Mouse (Mus musculus): ENCODE measurements at regions not wholly inside any gene's neighbourhood (a gene's known extent, or its start where the extent isn't known, plus 50 kb on each side); places are given as distances from the start of the nearest gene placed in this dataset.
"Not testable (repeated sequence)": the region's sequence is repeated elsewhere in the genome, so short reads cannot be mapped to it uniquely, and the experiment has no call there.

GRCm38 (mm10) chr7:129689464-129689863, 97.8 kb downstream of the Wdr11 start:
- no peak for DNase-seq

DNA sequence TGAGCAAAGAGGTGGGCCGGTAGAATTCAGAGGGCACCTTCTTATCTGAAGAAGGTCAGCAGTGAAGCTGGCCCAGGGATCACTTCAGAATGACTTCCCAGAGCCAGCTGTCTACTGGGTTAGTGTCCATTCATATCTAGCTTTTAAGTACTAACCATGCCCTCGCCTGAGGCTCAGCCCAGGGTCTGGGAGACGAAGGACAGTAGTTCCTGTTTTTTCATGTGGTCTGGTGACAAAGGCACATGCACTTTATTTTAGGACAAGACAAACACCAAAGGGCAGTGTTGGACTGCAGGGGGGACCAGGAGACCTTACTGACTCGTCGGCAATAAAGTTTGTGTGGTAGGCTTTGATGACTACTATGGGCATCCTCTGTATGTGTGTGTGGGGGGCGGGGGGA, 99.2 kb downstream of the Wdr11 start:
- no peak for DNase-seq

DNA sequence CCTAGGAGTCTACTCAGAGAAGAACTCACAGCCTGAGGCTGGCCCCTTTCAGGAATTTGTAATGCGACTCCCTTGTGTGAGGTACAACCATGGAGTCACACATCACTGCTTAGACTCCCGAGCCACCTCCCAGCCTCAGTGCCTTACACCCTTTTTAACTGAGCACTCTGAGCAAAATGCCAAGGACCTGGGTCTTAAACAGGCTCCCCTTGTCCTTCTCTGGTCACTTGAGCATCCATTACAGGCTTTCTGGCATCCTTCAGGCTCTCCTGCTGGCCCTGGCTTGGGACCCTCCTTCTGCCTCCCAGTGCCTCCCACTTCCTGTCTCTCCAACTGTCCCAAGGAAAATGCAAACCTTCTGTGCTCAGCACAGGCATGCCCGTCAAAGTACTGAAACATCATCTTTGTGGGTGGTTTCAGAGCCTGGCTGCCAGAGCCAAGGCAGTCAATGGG, 100.0 kb downstream of the Wdr11 start:
- peak; percentile 38 to 51 for DNase-seq

- no peak for DNase-seq
These were observed 102.0 kb downstream of the Wdr11 start for GRCm38 (mm10) chr7:129693635-129694034.

DNA sequence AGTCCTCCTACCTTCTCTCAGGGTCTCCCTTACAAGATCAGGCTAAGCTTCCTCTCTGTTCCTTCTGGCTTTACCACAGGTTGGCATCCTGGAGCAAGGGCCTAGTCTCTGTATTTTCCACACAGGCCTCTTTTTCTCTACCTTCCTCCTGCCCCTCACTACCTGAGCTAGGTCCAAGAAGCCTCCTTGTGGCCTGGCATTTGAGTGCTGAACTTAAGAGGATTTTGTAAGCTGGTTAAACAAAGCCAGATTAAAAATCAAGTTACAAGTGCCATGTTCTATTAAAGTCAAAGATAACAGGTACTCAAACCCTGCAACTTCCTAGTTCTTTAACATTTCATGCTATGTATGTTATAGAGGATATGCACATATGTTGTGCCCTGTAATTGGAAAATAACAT, 102.5 kb downstream of the Wdr11 start:
- DNase-seq = no peak

- no peak for DNase-seq
These were observed 108.4 kb downstream of the Wdr11 start for GRCm38 (mm10) chr7:129699931-129700570.

DNA sequence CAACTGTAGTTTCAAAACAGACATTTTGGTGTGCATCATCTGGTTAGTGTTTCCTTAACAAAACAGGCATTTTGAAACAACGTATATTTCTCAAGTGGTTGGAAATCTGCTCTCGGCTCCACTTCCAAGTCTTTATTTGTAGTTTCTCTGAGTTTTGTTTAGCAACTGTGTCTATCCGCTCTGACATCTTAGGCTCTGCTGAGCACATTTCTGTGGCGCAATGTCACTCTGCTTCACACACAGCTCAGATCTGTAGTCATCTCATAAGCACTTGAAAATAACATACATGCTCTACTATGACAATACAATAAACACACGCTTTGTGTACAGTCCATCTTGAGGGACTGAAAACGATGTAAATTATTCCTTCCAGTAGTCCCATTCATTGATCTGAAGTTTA, 135.9 kb downstream of the Wdr11 start:
- no peak for DNase-seq

DNA sequence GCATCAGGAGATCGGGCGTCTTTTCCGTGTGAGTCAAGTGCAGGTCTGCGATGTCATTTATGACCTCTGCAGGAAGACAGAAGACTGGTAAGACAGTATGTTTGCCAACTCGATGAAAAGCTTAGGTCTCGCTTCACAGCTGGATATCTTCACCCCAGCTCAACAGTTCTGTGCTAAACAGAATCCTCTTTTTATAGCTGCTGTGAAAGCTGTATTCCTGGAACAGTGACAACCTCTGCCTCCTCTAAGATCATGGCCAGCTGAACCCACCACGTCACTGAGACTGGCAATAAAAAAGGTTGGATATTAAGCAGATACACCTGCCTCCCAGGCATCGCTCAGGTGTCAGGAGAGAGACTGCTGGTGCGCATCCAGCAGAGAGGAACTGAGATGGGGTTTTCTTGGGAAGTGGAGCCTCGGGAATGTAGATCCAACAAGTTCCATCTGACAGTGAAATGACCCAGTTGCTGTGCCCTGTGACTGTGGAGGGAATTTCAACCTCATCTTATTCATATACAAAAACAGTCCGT, 138.1 kb downstream of the Wdr11 start:
- DNase-seq = peak; percentile 12 to 24

- DNase-seq = peak; percentile 50 to 58
These were observed 139.2 kb downstream of the Wdr11 start for GRCm38 (mm10) chr7:129730785-129731352.

DNA sequence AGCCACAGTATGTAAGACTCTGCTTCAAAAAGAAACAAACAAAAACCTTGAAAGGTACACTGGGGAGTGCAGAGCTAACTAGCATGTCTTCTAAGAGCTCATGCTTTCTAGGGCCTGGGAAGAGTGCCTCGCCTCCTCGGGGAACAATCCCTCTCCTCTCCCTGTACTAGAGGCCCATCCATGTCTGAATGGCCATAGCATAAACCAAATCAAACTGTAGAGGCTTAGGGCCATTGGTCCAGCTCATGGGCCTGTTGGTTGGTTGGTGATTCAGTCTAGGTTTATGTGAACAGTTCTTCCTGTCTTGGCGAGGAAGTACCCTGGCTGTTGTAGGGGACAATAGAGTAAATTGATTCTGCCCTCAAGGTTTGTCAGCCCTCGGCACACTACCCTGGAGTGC, 151.0 kb downstream of the Wdr11 start:
- no peak for DNase-seq

DNA sequence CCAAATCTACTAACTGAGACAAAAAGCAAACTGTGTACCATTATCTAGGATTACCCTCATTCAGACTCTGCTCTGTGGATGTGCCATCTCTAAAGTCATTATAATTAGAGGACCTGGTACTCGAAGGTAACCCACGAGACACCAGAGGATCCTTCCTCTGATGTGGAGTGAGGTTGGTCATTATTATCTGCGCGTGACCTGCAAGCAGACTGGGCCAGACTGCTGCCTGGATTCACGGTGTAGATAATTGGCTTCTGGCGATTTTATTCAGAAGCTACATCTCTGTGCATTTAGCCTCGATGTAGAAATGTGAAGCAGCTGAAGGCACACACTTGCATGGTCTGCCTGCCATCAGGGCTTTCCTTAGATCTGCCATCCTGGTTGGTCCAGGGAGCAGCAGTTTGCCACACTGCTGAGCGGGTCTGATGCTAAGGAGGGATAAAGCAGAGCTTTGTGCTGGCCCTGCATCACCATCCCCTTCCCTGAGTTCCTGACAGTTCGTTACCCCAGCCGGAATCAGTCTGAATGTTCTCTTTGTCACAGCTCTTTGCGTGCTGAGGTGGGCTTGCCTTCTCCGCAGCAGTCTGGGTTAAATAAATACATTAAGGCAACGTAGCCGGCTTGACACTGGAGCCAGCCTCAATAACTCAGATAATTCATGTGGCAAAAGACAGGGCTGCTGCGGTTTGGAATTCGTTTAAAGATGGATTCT, 152.4 kb downstream of the Wdr11 start:
- no peak for DNase-seq

DNA sequence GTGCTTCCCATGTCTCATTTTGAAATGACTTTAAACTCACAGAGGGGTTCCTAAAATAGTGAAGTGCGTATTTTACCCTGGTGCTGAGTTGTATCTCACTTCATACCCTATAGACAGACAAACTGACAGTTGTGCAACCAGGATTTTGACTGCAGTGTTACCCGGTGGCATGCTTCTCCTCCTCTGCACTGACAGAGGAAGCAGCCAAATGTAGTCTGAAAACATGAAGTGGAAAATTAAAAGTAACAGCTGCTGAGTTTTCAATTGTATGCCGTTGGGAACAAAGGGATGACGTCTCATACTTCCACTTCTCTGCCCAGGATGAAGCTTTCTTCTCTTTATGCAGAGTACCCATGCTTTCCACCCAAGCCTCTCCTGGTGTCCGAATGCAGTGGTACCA, 155.0 kb downstream of the Wdr11 start:
- no peak for DNase-seq

DNA sequence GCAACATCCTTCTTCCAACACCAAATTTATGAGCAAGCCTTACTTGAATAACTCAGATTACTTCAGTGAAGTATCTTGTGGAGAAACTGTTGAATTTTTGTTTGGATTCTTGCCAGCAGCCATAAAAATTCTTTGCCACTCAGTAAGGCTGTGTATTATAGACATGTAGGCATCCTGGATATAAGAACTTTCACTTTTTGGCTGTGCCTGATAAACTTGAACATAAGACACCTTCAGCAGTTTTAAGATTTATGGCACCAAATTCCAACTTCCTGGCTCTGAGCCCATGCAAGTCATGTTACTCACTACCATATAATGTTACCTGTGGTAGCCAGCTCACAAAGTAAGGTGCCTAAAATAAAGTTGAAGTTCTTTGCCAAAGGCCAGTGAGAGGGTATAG, 159.3 kb downstream of the Wdr11 start:
- no peak for DNase-seq

DNA sequence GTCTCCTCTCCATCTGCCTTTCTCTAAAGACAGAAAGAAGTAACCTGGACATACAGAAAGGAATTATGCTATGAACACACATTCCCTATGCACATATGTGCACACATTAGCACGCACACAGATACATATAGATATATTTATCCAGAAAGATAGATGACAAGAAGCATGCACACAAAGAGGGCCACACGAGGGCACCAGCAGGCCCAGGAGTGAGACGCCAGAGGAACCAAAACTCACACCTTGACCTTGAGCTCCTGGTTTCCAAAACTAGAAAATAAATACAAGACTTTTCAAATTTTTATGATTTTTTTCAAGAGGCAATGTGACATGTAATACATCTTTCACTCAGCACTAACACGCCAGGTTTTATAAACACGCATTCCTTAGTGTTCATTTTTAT, 163.1 kb downstream of the Wdr11 start:
- no peak for DNase-seq

- DNase-seq = no peak
These were observed 164.5 kb downstream of the Wdr11 start for GRCm38 (mm10) chr7:129756138-129756537.

DNA sequence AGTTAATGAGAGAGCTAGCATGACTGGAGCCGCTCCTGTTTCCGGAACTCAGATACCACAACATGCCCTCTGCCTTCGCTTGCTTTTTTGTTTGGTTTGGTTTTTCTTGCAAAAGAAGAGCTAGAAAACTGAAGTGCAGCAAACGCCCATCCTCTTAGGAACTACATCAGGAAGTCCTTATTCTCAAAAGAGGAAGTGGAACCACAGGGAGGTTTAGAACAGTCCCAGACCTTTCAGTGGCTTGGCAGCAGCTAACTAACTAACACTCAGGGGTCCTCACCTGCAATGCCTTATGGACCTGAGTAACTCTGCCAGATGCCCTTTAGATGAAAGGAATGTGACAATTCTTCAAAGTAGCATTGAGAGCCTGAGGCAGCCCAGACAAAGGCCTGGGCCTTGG, 168.2 kb downstream of the Wdr11 start:
- no peak for DNase-seq

DNA sequence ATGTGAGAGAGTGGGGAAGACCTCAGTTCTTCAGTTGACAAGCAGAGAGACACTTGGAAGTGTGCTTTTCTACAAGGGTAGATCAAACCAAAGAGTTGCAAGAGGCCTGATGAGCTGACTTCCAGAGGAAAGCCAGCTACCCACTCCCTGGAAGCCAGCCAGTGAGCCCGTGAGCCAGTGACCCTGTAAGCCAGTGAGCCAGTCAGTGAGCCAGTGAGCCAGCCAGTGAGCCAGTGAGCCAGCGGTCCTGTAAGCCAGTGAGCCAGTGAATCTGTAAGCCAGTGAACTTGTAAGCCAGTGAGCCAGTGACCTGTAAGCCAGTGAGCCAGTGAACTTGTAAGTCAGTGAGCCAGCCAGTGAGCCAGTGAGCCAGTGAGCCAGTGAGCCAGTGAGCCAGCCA, 168.7 kb downstream of the Wdr11 start:
- DNase-seq = peak in 1 of 2 experiments; percentile 30

GRCm38 (mm10) chr7:129763754-129764153, 172.1 kb downstream of the Wdr11 start:
- DNase-seq = no peak

- no peak for DNase-seq
These were observed 172.8 kb downstream of the Wdr11 start for GRCm38 (mm10) chr7:129764456-129764970.

DNA sequence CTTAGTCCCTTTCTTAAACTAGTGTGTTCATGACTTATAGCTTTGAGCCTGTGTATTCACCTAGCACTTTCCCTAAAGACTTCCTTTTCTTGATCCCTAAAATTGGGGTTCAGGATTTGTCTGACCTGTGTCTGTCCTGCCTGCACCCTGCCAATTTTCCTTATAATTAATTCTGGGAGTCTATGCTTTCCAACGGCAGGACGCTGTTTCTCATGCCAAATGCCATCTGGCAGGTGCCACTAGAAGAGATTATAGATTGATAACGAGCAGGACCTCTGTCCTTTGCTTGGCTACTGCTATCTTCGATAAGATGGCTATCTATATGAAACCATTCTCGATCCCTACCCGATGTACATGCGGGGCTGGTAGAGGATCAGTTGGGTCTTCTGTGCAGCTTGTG, 174.0 kb downstream of the Wdr11 start:
- DNase-seq = no peak

- DNase-seq = no peak
These were observed 174.6 kb downstream of the Wdr11 start for GRCm38 (mm10) chr7:129766087-129766834.

- DNase-seq = not testable (repeated sequence)
These were observed 178.0 kb downstream of the Wdr11 start for GRCm38 (mm10) chr7:129769673-129770072.

- DNase-seq = no peak
These were observed 180.2 kb downstream of the Wdr11 start for GRCm38 (mm10) chr7:129771876-129772275.
